Mouse (Mus musculus) embryonic fibroblast, embryonic 13.5 days (primary cell): ENCODE data around the gene Dysf.

Experiments used
- CTCF ChIP-seq: IDR thresholded peaks from 2 replicates; pipeline ENCODE4 v1.5.1; 2011; ENCODE audit warnings: mild to moderate bottlenecking, control low read depth, low read length, moderate library complexity, borderline replicate concordance; ENCODE audit not compliant: insufficient read depth
- POLR2A ChIP-seq: IDR thresholded peaks from 2 replicates; pipeline ENCODE4 v1.6.1; 2011; ENCODE audit warnings: low read depth, mild to moderate bottlenecking, control low read depth, low read length, moderate library complexity

GRCm38 (mm10) chr6:84167612-84168011 lies 159.2 kb downstream of the Dysf start:
- TF ChIP-seq CTCF: no peak
- no peak for TF ChIP-seq POLR2A
